ENCODE assay signal across 15 mouse cellular contexts in genomic region chr9:71498391-71499182, GRCm38 (mm10). TPM values are rescaled to one million over a fixed set of nuclear protein-coding genes. Genes with fewer than 3 reads are reported as not detected.
A peak's percentile ranks its signal among the peaks of the same experiment; 100 is the strongest.
DNase-seq lines count a peak whose midpoint lies in the region; ATAC-seq and TF ChIP-seq lines count a peak whose summit lies in the region.
"Had no signal": no experiment of that assay in that cellular context is flagged by ENCODE, and none has a peak within 500 bp of the region (broad histone marks: within the 10 kb centered on the region; RNA-seq: fewer than 3 reads in every experiment).

No protein-coding gene starts in this region.

- no peak overlapping the region for H3K4me2 ChIP-seq in lung, embryonic 16.5 days (ENCODE audit: low read depth, low read length)
- no peak overlapping the region for H3K4me2 ChIP-seq in stomach, embryonic 15.5 days
- H3K4me2 ChIP-seq: neural tube, embryonic 15.5 days had no signal

- H3K4me1 ChIP-seq in lung, embryonic 16.5 days (replicated peaks; ENCODE audit: control insufficient read depth, insufficient read depth, low read length): peaks cover 4% of the 10 kb centered on the region
- H3K4me1 ChIP-seq in lung, adult 2 months (ENCODE audit: control insufficient read depth, insufficient read depth, low read length): no peaks in the 10 kb centered on the region
- H3K4me1 ChIP-seq in stomach, embryonic 15.5 days: no peaks in the 10 kb centered on the region
- H3K4me1 ChIP-seq in thymus, adult 2 months (replicated peaks; ENCODE audit: control insufficient read depth, insufficient read depth, low read length): no peaks in the 10 kb centered on the region

- DNase-seq in heart, adult 8-10 months (ENCODE audit: low spot score): peak; percentile 24
- no peak for DNase-seq in heart, postnatal 36 days
- DNase-seq in lung, adult 2 months: no peak
- peak; percentile 55 for DNase-seq in forelimb bud, embryonic 11.5 days (ENCODE audit: low read depth, low spot score)
- DNase-seq in thymus, adult 2 months: no peak
- DNase-seq: adrenal gland, postnatal 10 days; B cell, adult 2 months; cerebellum, adult 11-12 months; thymus, postnatal 25 days had no signal

- 45% methylated on average over 10 of the region's 10 CpGs for WGBS in lung, embryonic 16.5 days
- 43% methylated on average over 10 of the region's 10 CpGs for WGBS in lung, adult 2 months
- 39% methylated on average over 10 of the region's 10 CpGs for WGBS in stomach, embryonic 15.5 days
- 64% methylated on average over 10 of the region's 10 CpGs for WGBS in thymus, adult 2 months

- H3K9ac ChIP-seq in lung, embryonic 16.5 days (ENCODE audit: low read length): no peak overlapping the region
- H3K9ac ChIP-seq in stomach, embryonic 15.5 days: no peak overlapping the region
- H3K9ac ChIP-seq: neural tube, embryonic 15.5 days had no signal

- no peaks in the 10 kb centered on the region for H3K27me3 ChIP-seq in lung, embryonic 16.5 days (ENCODE audit: control insufficient read depth, insufficient read depth, low read depth, low read length)
- no peaks in the 10 kb centered on the region for H3K27me3 ChIP-seq in stomach, embryonic 15.5 days (replicated peaks)
- no peaks in the 10 kb centered on the region for H3K27me3 ChIP-seq in thymus, adult 2 months (ENCODE audit: control insufficient read depth, insufficient read depth, low read length)
- H3K27me3 ChIP-seq: neural tube, embryonic 15.5 days; Patski had no signal

- no peak for TF ChIP-seq POLR2A in lung, adult 2 months (IDR thresholded peaks at IDR 0.05; ENCODE audit: borderline replicate concordance, extremely low read depth, low read depth, low read length)
- TF ChIP-seq POLR2A in thymus, adult 2 months (IDR thresholded peaks at IDR 0.05; ENCODE audit: control insufficient read depth, extremely low read depth, insufficient read depth, low read length, poor library complexity): no peak

- intact Hi-C loops in heart, postnatal 36 days (cut with DNase I): no loop called here

- H3K9me3 ChIP-seq in lung, embryonic 16.5 days (ENCODE audit: control insufficient read depth, low read length): no peaks in the 10 kb centered on the region
- H3K9me3 ChIP-seq in stomach, embryonic 15.5 days: no peaks in the 10 kb centered on the region
- H3K9me3 ChIP-seq: midbrain, embryonic 10.5 days; neural tube, embryonic 15.5 days had no signal

- no peaks in the 10 kb centered on the region; the same call in 1 of the 2 replicates for H3K36me3 ChIP-seq in lung, embryonic 16.5 days (ENCODE audit: control insufficient read depth, insufficient read depth, low read length)
- no peaks in the 10 kb centered on the region for H3K36me3 ChIP-seq in stomach, embryonic 15.5 days
- no peaks in the 10 kb centered on the region for H3K36me3 ChIP-seq in thymus, adult 2 months (ENCODE audit: control insufficient read depth, insufficient read depth, low read length)
- H3K36me3 ChIP-seq: midbrain, embryonic 10.5 days; neural tube, embryonic 15.5 days had no signal

- H3K4me3 ChIP-seq in lung, embryonic 16.5 days (ENCODE audit: low read length): no peak overlapping the region
- no peak overlapping the region for H3K4me3 ChIP-seq in lung, adult 2 months (replicated peaks; ENCODE audit: extremely low read depth, low read depth, low read length)
- no peak overlapping the region for H3K4me3 ChIP-seq in stomach, embryonic 15.5 days (replicated peaks)
- H3K4me3 ChIP-seq in thymus, adult 2 months (ENCODE audit: control insufficient read depth, insufficient read depth, low read length): no peak overlapping the region
- H3K4me3 ChIP-seq: midbrain, embryonic 10.5 days; neural tube, embryonic 15.5 days had no signal

- H3K27ac ChIP-seq in lung, embryonic 16.5 days (ENCODE audit: low read length): no peak overlapping the region
- H3K27ac ChIP-seq in stomach, embryonic 15.5 days: peak overlapping the region; percentile 40; the same call in 1 of the 2 replicates
- no peak overlapping the region for H3K27ac ChIP-seq in thymus, adult 2 months (ENCODE audit: control insufficient read depth, insufficient read depth, low read length)
- H3K27ac ChIP-seq: midbrain, embryonic 10.5 days; neural tube, embryonic 15.5 days had no signal

- peak; percentile 65; the same call in 1 of the 2 replicates for ATAC-seq in lung, embryonic 16.5 days (ENCODE audit: low read depth)
- no peak for ATAC-seq in stomach, embryonic 15.5 days (ENCODE audit: insufficient read depth, low FRiP score, low read depth)
- no peak for ATAC-seq in megakaryocyte progenitor cell, adult 5-6 weeks (replicated peaks; ENCODE audit: poor library complexity)
- ATAC-seq: Patski had no signal

- no peak for TF ChIP-seq CTCF in lung, adult 2 months (IDR thresholded peaks at IDR 0.05; ENCODE audit: insufficient read depth, low read length)
- TF ChIP-seq CTCF in thymus, adult 2 months (IDR thresholded peaks at IDR 0.05; ENCODE audit: borderline replicate concordance, control insufficient read depth, extremely low read depth, insufficient read depth, low read length, poor library complexity): no peak

RNA-seq across cellular contexts. Expression of gene Polr2m, which starts 12.9 kb away (rescaled TPM):
- total RNA-seq in heart, adult 8-10 months (2022): 100 to 1,000 TPM; 290 to 334 (median 304) TPM
- 100 to 1,000 TPM; 291 to 316 TPM for total RNA-seq in heart, postnatal 36 days (2021)
- polyA plus RNA-seq in lung, embryonic 16.5 days (2015; fragmentation: Nextera tagmentation; extraction: Ambion mirVana): 321 and 331 TPM in 2 replicates
- 403 and 957 TPM in 2 replicates for polyA plus RNA-seq in lung, adult 2 months (2012; rRNA removed)
- polyA plus RNA-seq in stomach, embryonic 15.5 days (2015; fragmentation: Nextera tagmentation; extraction: Ambion mirVana): 337 and 342 TPM in 2 replicates
- total RNA-seq in megakaryocyte progenitor cell, adult 5-6 weeks (2015): 92.6 and 99.8 TPM in 2 replicates
- 131 and 144 TPM in 2 replicates for total RNA-seq in megakaryocyte progenitor cell, adult 5-6 weeks (2017)
- 689 and 1,465 TPM in 2 replicates for polyA plus RNA-seq in thymus, adult 2 months (2012; rRNA removed)

Comparison
In these comparisons a context has a peak if more than half of its experiments do, and no peak if none do; other contexts are left out.
1. DNase-seq: peak in heart, adult 8-10 months (single experiment) and forelimb bud, embryonic 11.5 days (single experiment); none in heart, postnatal 36 days (0 of 2), lung, adult 2 months (single experiment) and thymus, adult 2 months (single experiment).